Mouse (Mus musculus) regulatory T cell (primary cell): ENCODE data around the gene Tmem259.

ENCODE experiments used
- in situ Hi-C: fragments of 300-600 bp; cut with MboI, MseI; formaldehyde crosslinking; loops from one replicate; pipeline ENCODE4 v1.15.1; 2025; ENCODE audit warnings: high pct_unique_total_duplicates

The Tmem259 gene

DNA sequence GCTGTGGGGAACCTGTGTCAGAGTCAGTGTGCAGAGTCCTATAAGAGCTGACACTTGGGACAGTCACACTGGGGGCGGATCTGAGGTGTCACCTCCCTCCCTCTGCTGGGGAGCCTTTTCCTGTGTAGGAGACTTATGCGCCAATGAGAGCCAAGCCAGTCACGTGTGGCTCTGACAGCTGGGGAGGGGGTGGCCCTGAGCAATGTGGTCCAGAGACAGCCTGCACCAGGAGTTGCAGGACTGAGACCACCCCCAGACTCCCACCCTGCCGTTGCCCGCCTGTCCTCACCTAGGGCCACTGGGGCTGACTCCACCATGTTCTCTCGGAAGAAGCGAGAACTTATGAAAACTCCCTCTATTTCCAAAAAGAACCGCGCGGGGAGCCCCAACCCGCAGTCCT, 32.4 kb upstream of the Tmem259 start, which contains the start of gene Arhgap45:
Arhgap45 (plus strand) TSS at position 143 of the 400 bp plus-strand sequence.
- in situ Hi-C loops, result no loop called here

DNA sequence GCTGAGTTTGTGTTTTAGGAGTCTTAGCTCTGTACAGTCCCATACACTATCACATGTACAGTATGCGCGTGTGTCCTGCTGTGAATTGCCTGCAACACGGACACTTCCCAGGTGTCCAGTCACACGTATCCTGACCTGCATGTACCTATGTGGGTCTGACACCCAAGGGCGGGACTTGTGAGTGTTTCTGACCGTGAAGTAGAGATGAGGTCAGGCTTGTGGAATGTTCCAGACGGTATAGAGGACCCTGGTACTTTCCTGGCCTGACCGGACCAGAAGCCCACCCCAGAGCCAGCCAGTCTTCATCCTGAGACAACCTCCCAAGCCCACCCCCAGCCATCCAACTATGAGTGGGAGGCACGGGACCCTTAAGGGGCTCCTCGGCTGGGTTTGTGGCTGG, 31.5 kb upstream of the Tmem259 start:
- in situ Hi-C loops, result no loop called here

DNA sequence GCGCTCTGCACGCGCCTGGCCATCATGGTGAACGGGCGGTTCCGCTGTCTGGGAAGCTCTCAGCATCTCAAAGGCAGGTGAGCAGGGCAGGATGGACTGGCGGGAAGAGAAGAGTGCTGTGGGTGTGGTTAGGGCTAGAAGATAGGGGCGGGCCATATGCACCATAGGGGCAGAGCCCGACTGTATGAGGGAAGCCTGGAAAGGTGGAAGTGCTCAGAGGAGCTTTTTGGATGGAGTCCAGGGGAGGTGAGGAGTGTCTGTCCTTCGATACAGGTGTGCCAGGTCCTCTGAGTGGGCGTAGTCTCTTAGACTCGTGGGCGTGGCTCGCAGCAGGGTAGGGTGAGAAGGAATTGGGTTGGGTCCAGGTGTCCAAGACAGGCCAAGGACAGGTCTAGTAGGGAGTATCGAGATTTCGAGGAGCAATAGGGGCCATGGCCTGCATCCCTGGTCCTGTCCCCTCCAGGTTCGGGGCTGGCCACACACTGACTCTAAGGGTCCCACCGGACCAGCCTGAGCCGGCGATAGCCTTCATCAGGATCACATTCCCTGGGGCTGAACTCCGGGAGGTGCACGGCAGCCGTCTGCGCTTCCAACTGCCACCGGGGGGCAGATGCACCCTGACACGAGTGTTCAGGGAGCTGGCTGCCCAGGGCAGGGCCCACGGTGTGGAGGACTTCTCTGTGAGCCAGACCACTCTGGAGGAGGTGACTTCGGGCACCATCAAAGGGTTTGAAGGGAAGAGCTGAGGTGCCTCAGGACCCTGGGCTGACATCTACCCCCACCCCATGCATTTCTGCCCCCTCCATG, 30.6 kb upstream of the Tmem259 start:
- in situ Hi-C loops, result no loop called here

DNA sequence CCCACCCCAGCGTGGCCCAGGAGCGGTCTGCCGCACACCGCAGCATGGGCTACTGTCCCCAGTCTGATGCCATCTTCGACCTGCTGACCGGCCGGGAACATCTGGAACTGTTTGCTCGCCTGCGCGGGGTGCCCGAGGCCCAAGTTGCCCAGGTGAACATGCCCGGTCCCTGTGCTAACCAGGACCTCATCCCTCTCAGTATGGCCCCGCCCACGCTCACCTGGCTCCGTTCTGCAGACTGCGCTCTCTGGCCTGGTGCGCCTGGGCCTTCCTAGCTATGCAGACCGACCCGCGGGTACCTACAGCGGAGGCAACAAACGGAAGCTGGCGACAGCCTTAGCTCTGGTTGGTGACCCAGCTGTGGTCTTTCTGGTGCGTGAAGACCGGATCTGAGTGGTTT, 29.5 kb upstream of the Tmem259 start:
- in situ Hi-C loops, result no loop called here

DNA sequence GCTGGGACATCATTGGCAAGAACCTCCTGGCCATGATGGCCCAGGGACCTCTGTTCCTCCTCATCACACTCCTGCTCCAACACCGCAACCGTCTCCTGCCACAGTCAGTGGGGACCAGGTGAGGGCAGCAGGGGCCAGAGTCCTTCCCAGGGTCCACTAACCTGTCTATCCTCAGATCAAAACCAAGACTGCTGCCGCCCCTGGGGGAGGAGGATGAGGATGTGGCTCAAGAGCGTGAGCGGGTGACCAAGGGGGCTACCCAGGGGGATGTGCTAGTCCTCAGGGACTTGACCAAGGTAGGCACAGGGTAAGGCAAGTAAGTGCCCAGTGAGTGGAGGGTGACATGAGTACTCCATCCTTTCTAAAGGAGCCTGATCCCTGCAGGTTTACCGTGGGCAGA, 27.6 kb upstream of the Tmem259 start:
- in situ Hi-C loops, result no loop called here

DNA sequence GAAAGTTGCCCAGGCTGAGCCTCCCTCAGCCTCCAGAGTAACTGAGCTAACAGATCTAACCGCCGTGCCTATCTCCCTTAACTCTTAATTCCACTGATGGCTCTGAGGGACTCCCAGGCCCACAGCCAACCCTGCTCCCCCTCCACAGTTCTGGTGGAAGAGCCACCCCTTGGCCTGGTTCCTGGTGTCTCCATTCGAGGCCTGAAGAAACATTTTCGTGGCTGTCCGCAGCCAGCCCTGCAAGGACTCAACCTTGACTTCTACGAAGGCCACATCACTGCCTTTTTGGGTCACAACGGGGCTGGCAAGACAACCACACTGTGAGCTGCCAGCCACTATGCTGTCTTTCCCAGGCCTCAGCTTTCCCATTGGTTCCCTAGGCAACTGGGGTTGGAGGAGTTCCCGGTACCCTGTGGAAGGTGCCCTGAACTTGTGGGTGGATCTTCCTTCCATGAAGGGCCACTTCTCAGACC, 20.1 kb upstream of the Tmem259 start:
- in situ Hi-C loops, result no loop called here

DNA sequence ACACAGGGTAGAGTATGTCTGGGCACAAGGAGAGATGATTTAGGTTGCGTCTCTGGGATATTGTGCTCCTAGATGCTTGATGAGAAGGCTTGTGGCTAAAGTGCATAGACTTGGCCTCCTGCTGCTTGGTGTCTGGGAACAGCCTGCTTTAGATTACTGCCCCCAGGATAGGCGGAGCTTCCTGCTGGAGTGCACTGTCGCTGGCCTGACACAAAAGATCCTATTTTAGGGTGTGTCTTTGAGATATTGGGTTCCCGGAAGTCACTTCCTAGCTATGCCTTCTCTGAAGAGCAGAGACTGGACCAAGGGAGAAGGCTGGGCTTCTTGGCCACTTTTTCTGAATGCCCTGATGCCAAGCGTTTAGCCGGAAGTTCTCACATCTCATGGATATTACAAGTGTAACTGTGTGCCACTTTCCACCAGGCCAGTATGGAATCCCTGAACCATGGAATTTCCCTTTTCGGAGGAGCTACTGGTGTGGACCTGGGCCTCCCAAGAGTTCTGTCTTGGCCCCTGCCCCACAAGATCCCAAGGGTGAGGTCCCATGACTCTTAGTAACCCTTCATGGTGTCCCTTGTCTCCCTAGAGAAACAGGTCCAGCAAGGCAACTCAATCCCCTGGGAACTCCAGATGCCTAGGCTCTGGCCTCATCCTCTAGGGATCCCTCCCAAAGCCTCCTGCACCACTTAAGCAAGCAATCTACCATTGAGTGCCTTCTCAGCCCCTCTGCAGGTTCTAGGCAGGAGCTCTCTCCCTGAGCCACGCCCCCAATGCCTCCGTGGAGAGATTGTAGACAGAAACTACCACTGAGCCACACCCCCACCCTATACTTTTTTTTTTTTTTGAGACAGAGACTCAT, 19.5 kb upstream of the Tmem259 start:
- in situ Hi-C loops, result no loop called here

DNA sequence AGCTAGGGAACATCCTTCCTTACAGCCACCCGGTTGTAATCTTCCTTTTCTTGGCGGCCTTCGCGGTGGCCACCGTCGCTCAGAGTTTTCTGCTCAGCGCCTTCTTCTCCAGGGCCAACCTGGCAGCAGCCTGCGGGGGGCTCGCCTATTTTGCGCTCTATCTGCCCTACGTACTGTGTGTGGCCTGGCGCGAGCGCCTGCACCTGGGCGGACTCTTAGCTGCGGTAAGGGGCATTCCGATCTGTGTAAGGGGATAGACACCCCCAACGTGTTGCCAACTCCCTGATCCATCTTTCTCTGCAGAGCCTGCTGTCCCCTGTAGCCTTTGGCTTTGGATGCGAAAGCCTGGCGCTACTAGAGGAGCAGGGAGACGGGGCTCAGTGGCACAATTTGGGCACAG, 18.7 kb upstream of the Tmem259 start:
- in situ Hi-C loops, result no loop called here

DNA sequence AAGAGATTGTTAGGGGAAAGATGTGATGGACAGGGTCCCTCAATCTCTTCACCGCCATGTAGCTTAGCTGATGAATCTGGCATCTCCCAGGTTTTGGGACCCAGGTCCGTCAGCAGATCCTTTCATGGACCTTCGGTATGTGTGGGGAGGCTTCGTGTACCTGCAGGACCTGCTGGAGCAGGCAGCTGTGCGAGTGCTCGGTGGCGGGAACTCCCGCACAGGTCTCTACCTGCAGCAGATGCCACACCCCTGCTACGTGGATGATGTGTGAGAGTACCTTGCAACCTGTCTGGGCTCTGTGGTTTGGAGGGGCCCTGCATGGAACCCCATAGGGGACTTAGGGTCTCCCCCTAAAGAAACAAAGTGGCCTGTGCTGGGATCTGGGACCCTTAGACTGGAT, 17.8 kb upstream of the Tmem259 start:
- in situ Hi-C loops, result no loop called here

DNA sequence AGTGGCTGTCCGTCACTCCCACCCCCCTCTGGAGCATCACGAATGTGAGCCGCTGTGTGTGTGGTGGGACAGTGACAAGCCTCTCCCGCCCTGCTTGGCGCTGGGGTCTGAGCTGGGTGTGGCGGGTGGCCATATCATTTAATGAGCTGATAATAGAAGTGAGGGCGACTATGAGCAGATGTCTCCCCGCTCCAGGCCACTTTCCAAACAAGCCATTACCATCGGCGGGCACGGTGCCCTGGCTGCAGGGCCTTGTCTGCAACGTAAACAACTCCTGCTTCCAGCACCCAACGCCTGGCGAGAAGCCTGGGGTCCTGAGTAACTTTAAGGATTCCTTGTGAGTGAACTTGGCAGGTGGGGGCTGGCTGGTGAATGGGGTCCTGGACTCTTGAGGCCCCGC, 13.7 kb upstream of the Tmem259 start:
- in situ Hi-C loops, result no loop called here

DNA sequence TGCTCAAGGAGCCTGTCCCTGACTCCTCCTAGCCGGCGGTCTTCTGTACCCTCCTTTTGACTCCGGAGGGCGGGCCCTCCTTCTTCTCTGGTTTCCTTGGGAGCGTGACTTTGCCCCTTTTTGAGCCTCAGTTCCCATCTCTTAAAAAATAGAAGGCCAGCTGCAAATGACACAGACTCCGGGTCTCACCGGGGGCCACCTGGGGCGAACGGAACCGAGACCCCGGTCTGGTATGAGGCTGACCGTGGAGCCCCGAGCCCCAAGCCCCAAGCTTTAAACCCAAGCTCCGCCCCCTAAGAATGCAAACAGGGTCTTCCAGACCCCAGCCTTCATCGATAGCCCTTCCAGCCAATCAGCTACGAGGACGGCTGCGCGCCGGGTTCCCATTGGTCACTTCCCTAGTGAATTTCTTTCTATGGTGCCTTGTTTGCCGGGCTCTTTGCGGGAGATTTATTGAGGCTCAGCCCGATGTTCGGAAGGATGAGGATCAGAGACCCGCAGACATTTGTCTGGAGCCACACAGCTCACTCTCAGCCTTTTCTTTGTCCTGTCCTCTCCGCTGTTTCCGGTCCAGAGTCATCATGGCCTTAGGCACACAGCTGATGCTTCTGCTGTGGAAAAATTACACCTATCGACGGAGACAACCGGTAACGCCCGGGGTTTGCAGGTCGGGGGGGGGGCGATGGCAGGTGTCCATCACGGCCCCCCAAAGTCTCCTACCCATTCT, 13.1 kb upstream of the Tmem259 start:
- in situ Hi-C loops, result no loop called here

DNA sequence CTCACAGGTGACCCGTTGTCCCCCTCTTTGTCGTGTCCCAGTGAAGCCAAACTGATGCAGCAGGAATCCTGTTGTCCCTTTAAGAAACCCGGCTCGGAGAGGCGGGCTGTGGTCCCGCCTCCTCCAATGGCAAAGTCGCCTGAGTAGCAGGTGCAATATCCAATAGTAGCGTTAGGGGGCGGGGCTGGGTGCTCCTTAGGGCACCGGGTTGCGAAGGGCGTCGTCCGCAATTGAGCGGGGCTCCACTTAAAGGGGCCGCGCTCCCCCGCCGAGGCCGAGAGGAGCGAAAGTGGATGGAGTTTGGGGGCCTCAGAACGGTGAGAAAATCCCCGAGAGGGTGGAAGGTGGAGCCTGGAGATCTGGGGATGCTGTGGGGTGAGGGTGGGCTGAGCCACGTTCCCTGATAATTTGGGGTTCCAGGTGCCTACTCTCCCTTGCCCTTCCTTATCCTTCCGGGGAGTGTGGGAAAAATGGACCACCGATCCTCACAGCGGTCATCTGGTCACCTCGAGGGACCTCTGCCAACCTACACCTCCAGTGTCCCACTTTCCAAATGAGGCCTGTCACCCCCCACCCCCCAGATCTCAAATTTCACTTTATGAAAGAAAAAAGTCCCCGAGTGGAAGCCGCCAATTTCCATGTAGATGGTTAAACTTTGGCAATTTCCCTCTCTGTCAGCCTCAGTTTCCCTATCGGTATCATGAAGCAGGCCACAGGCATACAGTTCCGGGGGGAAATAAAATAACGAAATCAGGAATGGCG, 12.3 kb upstream of the Tmem259 start, which contains the start of gene Abca7:
Abca7 (plus strand) TSS at position 223 of the 762 bp plus-strand sequence.
- in situ Hi-C loops, result no loop called here

DNA sequence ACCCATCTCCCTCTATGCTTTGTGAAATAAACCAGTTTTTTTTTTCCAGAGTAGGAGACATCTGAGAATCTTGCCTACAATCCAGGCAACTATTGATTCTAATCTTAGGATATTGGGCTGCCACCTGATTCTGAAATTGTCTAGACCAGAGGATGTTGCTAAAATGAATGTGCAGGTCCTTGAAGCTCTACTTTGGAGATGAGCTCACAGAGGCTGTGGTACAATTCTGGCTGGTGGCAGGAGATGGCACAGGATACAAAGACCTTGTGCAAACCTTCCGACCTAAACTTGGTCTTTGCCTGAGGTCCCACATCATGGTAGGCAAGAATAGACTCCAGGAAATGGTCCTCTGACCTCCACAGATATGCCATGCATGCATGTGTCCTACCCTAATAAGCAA, 11.5 kb upstream of the Tmem259 start:
- in situ Hi-C loops, result no loop called here

DNA sequence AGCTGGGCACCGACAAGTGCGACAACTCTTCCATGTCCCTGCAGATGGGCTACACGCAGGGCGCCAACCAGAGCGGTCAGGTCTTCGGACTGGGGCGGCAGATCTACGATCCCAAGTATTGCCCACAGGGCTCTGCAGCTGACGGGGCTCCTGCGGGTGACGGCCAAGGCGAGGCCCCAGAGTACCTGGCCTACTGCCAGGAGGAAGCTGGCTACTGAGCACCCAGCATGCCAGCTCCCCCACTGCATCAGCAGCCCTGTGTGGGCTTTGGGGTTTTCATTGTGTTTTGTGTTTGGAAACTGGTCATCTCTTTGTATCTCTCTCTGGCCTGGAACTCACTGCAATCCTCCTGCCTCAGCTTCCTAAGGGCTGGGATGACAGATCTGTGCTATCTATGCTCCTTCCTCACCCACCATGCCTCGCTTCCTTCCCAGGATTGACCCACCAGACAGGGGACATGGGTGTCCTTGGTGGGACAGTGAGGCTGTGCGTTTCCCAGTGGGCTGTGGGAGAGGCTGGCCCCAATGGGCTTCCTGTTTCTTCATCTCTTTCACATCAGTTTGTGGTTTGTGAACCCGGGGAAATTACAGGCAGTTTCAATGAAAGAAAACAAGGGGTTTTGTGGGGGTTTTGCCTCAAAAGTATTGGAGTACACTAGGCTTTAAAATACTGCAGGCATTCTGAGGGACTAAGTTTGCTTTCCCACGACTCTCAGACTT, 10.4 kb upstream of the Tmem259 start:
- in situ Hi-C loops, result no loop called here

DNA sequence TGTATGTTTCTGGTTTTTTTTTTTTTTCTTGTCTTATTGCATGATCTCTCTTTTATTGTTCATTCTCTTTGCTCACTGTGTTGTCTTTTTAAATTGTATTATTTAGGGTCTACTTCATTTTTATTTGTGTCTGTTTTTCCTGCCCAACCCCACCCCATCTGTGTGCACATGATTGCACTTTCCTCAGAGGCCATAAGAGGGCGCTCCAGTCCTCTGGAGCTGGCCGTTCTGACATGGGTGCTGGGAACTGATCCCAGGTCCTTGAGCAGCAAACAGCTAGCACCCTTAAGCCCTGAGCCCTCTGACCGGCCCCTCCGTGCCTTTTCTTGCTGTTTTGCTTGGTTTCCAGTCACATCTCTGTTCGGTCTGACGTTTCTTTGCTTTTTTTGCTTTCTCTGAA, 7.4 kb upstream of the Tmem259 start:
- in situ Hi-C loops, result no loop called here

DNA sequence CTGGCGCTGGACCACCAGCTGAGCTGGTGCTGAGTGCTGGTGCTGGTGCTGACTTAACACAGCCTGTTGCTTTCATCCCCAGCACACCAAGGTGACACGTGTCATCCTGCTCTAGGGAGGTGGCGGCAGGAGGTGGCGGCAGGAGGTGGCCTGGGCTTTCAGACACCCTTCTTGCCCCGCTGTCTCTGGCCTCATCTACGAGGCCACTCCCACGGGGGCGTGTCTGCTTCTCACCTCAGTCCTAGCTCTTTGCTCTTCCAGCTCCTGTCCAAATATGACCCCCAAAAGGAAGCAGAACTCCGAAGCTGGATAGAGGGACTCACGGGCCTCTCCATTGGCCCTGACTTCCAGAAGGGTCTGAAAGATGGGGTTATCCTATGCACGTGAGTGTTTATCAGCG, 7.0 kb upstream of the Tmem259 start:
- in situ Hi-C loops, result no loop called here

DNA sequence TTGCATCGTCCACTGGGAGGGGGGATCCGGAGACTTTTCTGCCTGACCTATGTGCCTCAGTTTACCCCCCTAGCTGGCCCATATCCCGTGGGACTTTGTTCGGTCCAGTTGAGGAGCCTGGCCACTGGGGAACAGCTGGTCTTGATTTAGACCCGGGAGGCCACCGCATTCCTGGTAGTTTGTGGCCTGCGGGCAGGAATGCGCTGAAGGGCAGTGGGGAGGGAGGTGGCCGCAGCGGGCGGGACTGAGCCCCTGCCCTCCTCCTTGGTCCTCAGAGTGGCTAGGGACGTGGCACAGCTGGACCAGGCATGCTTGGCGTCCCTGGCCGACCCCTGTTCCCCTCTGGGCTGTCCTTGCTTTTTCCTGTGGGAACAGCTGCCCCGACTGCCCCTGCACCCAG, 5.7 kb upstream of the Tmem259 start:
- in situ Hi-C loops, result loop anchor here (5.0 to 10.0 kb wide), 2 partner anchors 125 to 152 kb away; partner anchors contain the start of genes Cbarp and Stk11

DNA sequence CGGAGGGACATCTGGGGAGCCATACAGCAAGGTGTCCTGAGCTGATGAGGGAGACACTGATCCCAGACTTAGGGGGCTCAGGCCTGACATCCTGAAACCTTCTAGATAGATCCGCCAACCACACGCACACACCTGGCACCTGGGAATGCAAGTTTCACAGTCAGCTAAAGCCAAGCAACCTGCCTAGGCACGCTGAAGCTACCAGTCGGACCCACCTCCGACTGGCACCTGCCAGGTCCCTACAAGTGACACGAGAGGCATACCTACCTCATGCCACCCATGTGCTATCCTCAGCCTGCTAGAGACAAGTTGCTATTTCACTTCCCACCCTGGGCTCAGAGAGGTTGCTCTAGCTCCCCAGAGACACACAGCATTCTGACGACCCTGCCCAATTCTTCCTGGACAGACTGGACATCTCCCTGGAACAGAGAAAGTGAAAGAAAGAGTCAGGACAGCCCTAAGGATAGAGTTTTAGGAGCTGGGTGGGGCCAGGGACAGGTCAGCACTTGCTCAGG, 5.2 kb upstream of the Tmem259 start:
- in situ Hi-C loops, result loop anchor here (5.0 to 10.0 kb wide), 2 partner anchors 125 to 153 kb away; partner anchors contain the start of genes Cbarp and Stk11

DNA sequence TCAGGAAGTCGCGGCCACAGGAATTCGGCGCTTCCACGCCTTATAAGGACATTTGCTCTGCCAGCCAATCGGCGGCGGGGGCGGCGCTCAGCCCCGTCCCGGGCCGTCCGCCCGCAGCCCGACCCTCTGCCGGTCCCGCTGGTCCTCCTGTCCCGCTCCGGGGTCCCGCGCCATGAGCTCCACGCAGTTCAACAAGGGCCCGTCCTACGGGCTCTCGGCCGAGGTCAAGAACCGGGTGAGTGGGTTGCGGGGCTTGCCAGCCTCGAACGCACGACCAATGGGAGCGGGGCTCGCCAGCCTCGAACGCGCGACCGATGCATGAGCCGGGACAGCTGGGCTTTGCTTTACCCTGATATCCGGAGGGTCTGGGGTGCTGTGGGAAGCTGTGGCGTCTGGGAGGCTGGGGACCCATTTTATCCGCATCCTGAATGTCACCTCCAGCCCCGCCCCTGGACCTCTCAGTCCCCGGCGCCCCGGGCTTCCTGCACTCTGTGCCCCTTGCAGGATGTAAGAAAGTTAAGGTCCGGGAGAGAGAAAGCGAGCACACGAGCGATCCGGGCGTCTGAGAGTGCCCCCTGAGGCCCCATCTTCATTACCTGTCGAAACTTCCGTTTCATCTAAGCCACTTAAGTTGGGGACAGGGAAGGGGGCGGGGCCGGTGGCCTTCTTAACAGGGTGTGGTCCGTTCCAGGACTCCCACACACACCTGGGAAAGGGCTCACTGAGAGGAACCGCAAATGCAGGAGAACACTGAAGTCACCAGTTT, 4.6 kb upstream of the Tmem259 start, which contains the start of gene Cnn2:
Cnn2 (plus strand) TSS at position 79 of the 766 bp plus-strand sequence.
- in situ Hi-C loops, result loop anchor here (5.0 to 10.0 kb wide), 2 partner anchors 126 to 154 kb away; partner anchors contain the start of genes Cbarp and Stk11
